Comparison of ENCODE assay signal across 8 mouse cellular contexts in genomic region chr16:44484079-44484478, GRCm38 (mm10).
DNase-seq lines count a peak whose midpoint lies in the region; ATAC-seq and TF ChIP-seq lines count a peak whose summit lies in the region.

No protein-coding gene starts in this region.

- H3K4me1 ChIP-seq in lung, embryonic 15.5 days = peaks cover 27% of the 10 kb centered on the region

- H3K9ac ChIP-seq in lung, embryonic 15.5 days = no peak overlapping the region

- no peaks in the 10 kb centered on the region for H3K36me3 ChIP-seq in C2C12 (ENCODE audit: control insufficient read depth, insufficient read depth)
- H3K36me3 ChIP-seq in lung, embryonic 15.5 days = peaks cover 18% of the 10 kb centered on the region

- H3K27ac ChIP-seq in lung, embryonic 15.5 days = peak overlapping the region; percentile 43

- no peaks in the 10 kb centered on the region for H3K79me2 ChIP-seq in C2C12 (ENCODE audit: control insufficient read depth, insufficient read depth)

- no peaks in the 10 kb centered on the region for H3K27me3 ChIP-seq in C2C12 (ENCODE audit: control insufficient read depth, insufficient read depth, insufficient read length)
- H3K27me3 ChIP-seq in lung, embryonic 15.5 days = no peaks in the 10 kb centered on the region

- DNase-seq in R1 (ENCODE audit: low read depth, low spot score) = peak; percentile 63
- DNase-seq in cerebellum, postnatal 36 days = peak; percentile 88 to 95
- peak; percentile 87 for DNase-seq in gastrocnemius, postnatal 10 days
- peak; percentile 89 for DNase-seq in layer of hippocampus, adult 11-12 months (ENCODE audit: low spot score)
- peak; percentile 54 for DNase-seq in retina, postnatal 7 days (ENCODE audit: low read depth, low spot score)
- peak; percentile 80 to 84 for DNase-seq in urinary bladder, postnatal 36 days (ENCODE audit: low spot score in 2 of 2)

- H3K4me3 ChIP-seq in C2C12 (ENCODE audit: insufficient read depth, poor library complexity, severe bottlenecking) = no peak overlapping the region
- no peak overlapping the region for H3K4me3 ChIP-seq in lung, embryonic 15.5 days

- TF ChIP-seq CTCF in C2C12 (IDR thresholded peaks at IDR 0.05; ENCODE audit: control insufficient read depth, insufficient read depth, insufficient read length) = peak; percentile 73

- H3K79me3 ChIP-seq in C2C12 (ENCODE audit: low read depth) = no peaks in the 10 kb centered on the region

- no peak overlapping the region for H3ac ChIP-seq in C2C12 (ENCODE audit: control insufficient read depth, insufficient read length, low read depth)

- no peak overlapping the region for H3K4me2 ChIP-seq in lung, embryonic 15.5 days

- WGBS in lung, embryonic 15.5 days = 4% methylated on average over 7 of the region's 7 CpGs

- no peaks in the 10 kb centered on the region for H3K9me3 ChIP-seq in lung, embryonic 15.5 days

- no peak for ATAC-seq in lung, embryonic 15.5 days (ENCODE audit: borderline replicate concordance, extremely low read depth, low FRiP score, low TSS enrichment)

TF ChIP-seq in C2C12, 6 proteins besides CTCF, POLR2A, EP300 and RAD21:
- TF ChIP-seq CEBPB (IDR thresholded peaks at IDR 0.05; ENCODE audit: low read depth) (no peak), MYOG (IDR thresholded peaks at IDR 0.05; ENCODE audit: control insufficient read depth, extremely low read depth, insufficient read length) (no peak), MYOD1 (IDR thresholded peaks at IDR 0.05; ENCODE audit: control insufficient read depth, insufficient read length, low read depth) (no peak)
